Mouse (Mus musculus) neural tube, embryonic 14.5 days (tissue): ENCODE measurements around the gene Zscan5b. TPM values are rescaled to one million over a fixed set of nuclear protein-coding genes. Genes with fewer than 3 reads are reported as not detected.
"Not testable (repeated sequence)": the region's sequence is repeated elsewhere in the genome, so short reads cannot be mapped to it uniquely, and the experiment has no call there.

Experiments
- ATAC-seq: fragments of 200-750 bp; cut with Nextera tagmentation; 2 replicates; pipeline ENCODE4 v1.8.0; 2017; ENCODE audit warnings: low read depth, mild to moderate bottlenecking, moderate TSS enrichment, moderate library complexity
- H3K27ac ChIP-seq: fragments of 300-500 bp; sonication (generic); 2 replicates; pipeline ENCODE4 v1.5.1; 2014; ENCODE audit warnings: low read depth, mild to moderate bottlenecking, control low read depth, low read length, moderate library complexity, mixed read lengths
- H3K27me3 ChIP-seq: fragments of 300-500 bp; sonication (generic); 2 replicates; pipeline ENCODE4 v1.6.1; 2014; ENCODE audit warnings: low read length; ENCODE audit not compliant: control insufficient read depth, insufficient read depth
- H3K36me3 ChIP-seq: fragments of 300-500 bp; sonication (generic); 2 replicates; pipeline ENCODE4 v1.6.1; 2014; ENCODE audit warnings: low read length, mixed read lengths; ENCODE audit not compliant: control insufficient read depth, insufficient read depth
- H3K4me1 ChIP-seq: fragments of 300-500 bp; sonication (generic); 2 replicates; pipeline ENCODE4 v1.6.1; 2014; ENCODE audit warnings: low read length; ENCODE audit not compliant: control insufficient read depth, insufficient read depth
- H3K4me2 ChIP-seq: fragments of 300-500 bp; sonication (generic); 2 replicates; pipeline ENCODE4 v1.6.1; 2014; ENCODE audit warnings: mild to moderate bottlenecking, low read depth, low read length, control low read depth
- H3K4me3 ChIP-seq: fragments of 300-500 bp; sonication (generic); 2 replicates; pipeline ENCODE4 v1.5.1; 2014; ENCODE audit warnings: low read depth, low read length, control low read depth, mixed read lengths
- H3K9ac ChIP-seq: fragments of 300-500 bp; sonication (generic); replicated peaks from 2 replicates; pipeline ENCODE4 v1.6.1; 2014; ENCODE audit warnings: low read depth, mild to moderate bottlenecking, control low read depth, low read length, mixed read lengths
- H3K9me3 ChIP-seq: fragments of 300-500 bp; sonication (generic); 2 replicates; pipeline ENCODE4 v1.6.1; 2016; ENCODE audit warnings: low read length; ENCODE audit not compliant: control insufficient read depth
- WGBS: fragments of 180-500 bp; shearing (Covaris S2); extraction: QIAGEN DNeasy Blood & Tissue Kit; methylation state at CpG from one replicate; pipeline ENCODE4 v1.1.7; 2014; 5-methylcytosine and 5-hydroxymethylcytosine counted together
- polyA plus RNA-seq: library from polyadenylated mRNA; unstranded; fragments of >200 nt; fragmentation: Nextera tagmentation; extraction: Ambion mirVana; gene quantifications from 2 replicates; pipeline ENCODE4 v1.2.1, GENCODE M21; 2014

Zscan5b gene
- polyA plus RNA-seq, 1 experiment from 2014 or later = not detected

- H3K27ac ChIP-seq, H3K4me1 ChIP-seq, H3K27me3 ChIP-seq, H3K36me3 ChIP-seq, H3K9ac ChIP-seq, ATAC-seq, H3K9me3 ChIP-seq, H3K4me2 ChIP-seq, H3K4me3 ChIP-seq: not testable (repeated sequence)
- 83% methylated on average over 3 of the region's 4 CpGs for WGBS
Measured at GRCm38 (mm10) chr7:6214691-6215090, 7.4 kb upstream of the Zscan5b start.

- H3K36me3 ChIP-seq = no peaks in the 10 kb centered on the region
- H3K27me3 ChIP-seq = no peaks in the 10 kb centered on the region
- 57% methylated on average over 3 of the region's 3 CpGs for WGBS
- no peak overlapping the region for H3K27ac ChIP-seq
- H3K4me3 ChIP-seq = no peak overlapping the region
- H3K9me3 ChIP-seq = 0 out of 2 replicates have a peak, but pooled peaks cover 6% of the 10 kb centered on the region
- H3K9ac ChIP-seq = no peak overlapping the region
- H3K4me1 ChIP-seq = no peaks in the 10 kb centered on the region
- H3K4me2 ChIP-seq = no peak overlapping the region
- ATAC-seq = no peak
Measured at GRCm38 (mm10) chr7:6220147-6220546, 1.9 kb upstream of the Zscan5b start.

- not testable (repeated sequence) for H3K27ac ChIP-seq, H3K4me3 ChIP-seq, H3K9me3 ChIP-seq, H3K4me2 ChIP-seq, H3K36me3 ChIP-seq, H3K9ac ChIP-seq, ATAC-seq, H3K27me3 ChIP-seq, H3K4me1 ChIP-seq
- WGBS = 62% methylated on average over 8 of the region's 8 CpGs
Measured at GRCm38 (mm10) chr7:6228491-6228890, 6.4 kb downstream of the Zscan5b start.

- Histone ChIP-seq H3K36me3 (no peaks in the 10 kb centered on the region), H3K4me3 (no peak overlapping the region), H3K27ac (no peak overlapping the region), H3K27me3 (no peaks in the 10 kb centered on the region), H3K9me3 (no peaks in the 10 kb centered on the region), H3K9ac (no peak overlapping the region), H3K4me1 (no peaks in the 10 kb centered on the region), H3K4me2 (no peak overlapping the region)
- WGBS = 54% methylated on average over 11 of the region's 11 CpGs
- ATAC-seq = no peak
Measured at GRCm38 (mm10) chr7:6239787-6240186, 17.7 kb downstream of the Zscan5b start.

- not testable (repeated sequence) for H3K4me3 ChIP-seq, H3K4me1 ChIP-seq, H3K36me3 ChIP-seq, H3K4me2 ChIP-seq, H3K9ac ChIP-seq, H3K9me3 ChIP-seq, ATAC-seq, H3K27me3 ChIP-seq, H3K27ac ChIP-seq
- WGBS = 18% methylated on average over 1 of the region's 1 CpGs
Measured at GRCm38 (mm10) chr7:6240841-6241425, 18.9 kb downstream of the Zscan5b start.

GRCm38 (mm10) chr7:6244361-6245292 is 22.5 kb downstream of the Zscan5b start:
- no peak overlapping the region for H3K4me2 ChIP-seq
- 59% methylated on average over 11 of the region's 11 CpGs for WGBS
- no peaks in the 10 kb centered on the region for H3K36me3 ChIP-seq
- no peak overlapping the region for H3K27ac ChIP-seq
- no peak for ATAC-seq
- H3K4me3 ChIP-seq = no peak overlapping the region
- H3K27me3 ChIP-seq = no peaks in the 10 kb centered on the region
- no peaks in the 10 kb centered on the region for H3K9me3 ChIP-seq
- no peak overlapping the region for H3K9ac ChIP-seq
- H3K4me1 ChIP-seq = no peaks in the 10 kb centered on the region

- 94% methylated on average over 6 of the region's 6 CpGs for WGBS
Measured at GRCm38 (mm10) chr7:6252410-6252809, 30.3 kb downstream of the Zscan5b start, which contains the start of gene Epp13. TSS of gene Epp13 (plus strand) at chr7:6252710.

GRCm38 (mm10) chr7:6254451-6254850 is 32.4 kb downstream of the Zscan5b start:
- H3K27me3 ChIP-seq = no peaks in the 10 kb centered on the region
- WGBS = 93% methylated on average over 5 of the region's 5 CpGs

More at GRCm38 (mm10) chr7:6252410-6252809, 30.3 kb downstream of the Zscan5b start, which contains the start of gene Epp13:
- Histone ChIP-seq H3K4me3 (no peak within 1 kb of the TSS), H3K4me1 (no peaks in the 10 kb centered on the region), H3K4me2 (no peak within 1 kb of the TSS), H3K9ac (no peak within 1 kb of the TSS), H3K27me3 (no peaks in the 10 kb centered on the region), H3K9me3 (no peaks in the 10 kb centered on the region), H3K27ac (no peak within 1 kb of the TSS), H3K36me3 (no peaks in the 10 kb centered on the region)
- ATAC-seq = no peak

GRCm38 (mm10) chr7:6257386-6257785 is 35.3 kb downstream of the Zscan5b start:
- 85% methylated on average over 4 of the region's 4 CpGs for WGBS
- ATAC-seq = no peak

More at GRCm38 (mm10) chr7:6254451-6254850, 32.4 kb downstream of the Zscan5b start:
- H3K4me1 ChIP-seq = no peaks in the 10 kb centered on the region
- no peak for ATAC-seq
- H3K36me3 ChIP-seq = no peaks in the 10 kb centered on the region
- H3K4me2 ChIP-seq = no peak overlapping the region
- no peak overlapping the region for H3K27ac ChIP-seq
- H3K4me3 ChIP-seq = no peak overlapping the region
- no peak overlapping the region for H3K9ac ChIP-seq
- no peaks in the 10 kb centered on the region for H3K9me3 ChIP-seq

More at GRCm38 (mm10) chr7:6257386-6257785, 35.3 kb downstream of the Zscan5b start:
- Histone ChIP-seq H3K4me3 (no peak overlapping the region), H3K27ac (no peak overlapping the region), H3K4me2 (no peak overlapping the region), H3K4me1 (no peaks in the 10 kb centered on the region), H3K36me3 (no peaks in the 10 kb centered on the region), H3K9me3 (no peaks in the 10 kb centered on the region), H3K9ac (no peak overlapping the region), H3K27me3 (no peaks in the 10 kb centered on the region)
